Mouse (Mus musculus): ENCODE measurements around the gene Macrod2.

Macrod2 gene

DNA sequence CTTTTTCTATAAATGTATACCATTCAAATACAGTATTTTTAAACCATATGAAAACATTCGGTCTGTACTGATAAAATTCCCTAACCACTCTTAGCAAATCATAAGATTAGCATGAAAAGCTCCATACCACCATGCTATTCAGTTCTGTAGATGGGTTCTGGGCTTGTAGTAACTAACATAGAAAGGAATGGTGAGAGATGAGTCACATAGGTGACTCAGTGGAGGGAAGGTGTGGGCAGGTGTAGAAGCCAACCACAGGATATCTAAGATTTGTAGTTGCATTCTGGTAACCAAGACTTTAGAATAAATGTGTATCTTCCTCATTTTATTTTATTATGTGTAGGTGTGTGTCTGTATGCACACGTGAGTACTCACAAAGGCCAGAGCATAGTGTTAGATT is 166.3 kb downstream of the Macrod2 start:
- intact Hi-C loops (cut with DNase I), result no loop called here

GRCm38 (mm10) chr2:140570874-140571273 is 175.8 kb downstream of the Macrod2 start:
- intact Hi-C loops (cut with DNase I), result no loop called here

DNA sequence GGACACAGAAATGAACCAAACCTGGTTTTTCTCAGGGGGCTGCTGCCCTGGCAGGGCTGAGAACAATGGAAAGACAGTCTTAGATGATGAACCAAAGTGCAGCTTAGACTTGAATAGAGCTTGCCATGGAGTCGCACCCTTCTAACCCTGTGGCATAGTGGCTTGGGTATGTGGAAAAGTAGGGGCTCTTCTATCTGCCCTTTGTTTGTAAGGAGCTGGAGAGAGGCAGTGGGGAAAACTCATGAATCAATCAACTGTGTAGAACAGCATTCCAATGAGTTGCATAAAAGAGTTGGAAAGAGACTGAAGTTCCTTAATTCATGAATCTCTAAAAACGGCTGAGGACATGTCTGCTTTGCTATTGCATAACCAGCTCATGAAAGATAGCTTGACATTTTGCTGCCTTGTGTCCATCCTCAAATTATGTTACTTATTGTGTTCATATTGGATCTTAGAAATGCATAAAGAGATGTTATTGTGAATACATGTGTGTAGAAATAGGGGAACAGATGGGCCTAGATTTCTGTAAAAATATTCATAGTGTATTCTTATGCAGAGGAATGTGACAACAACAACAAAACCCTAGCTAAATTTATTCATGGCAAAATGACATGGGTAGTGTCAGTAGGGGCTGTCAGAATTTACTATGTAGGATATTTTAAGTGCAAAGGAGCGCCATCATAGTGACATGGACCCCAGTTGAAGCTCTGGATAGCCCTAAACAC is 197.6 kb downstream of the Macrod2 start:
- intact Hi-C loops (cut with DNase I), result no loop called here

- intact Hi-C loops (cut with DNase I), result no loop called here
Measured at GRCm38 (mm10) chr2:140596906-140597305, 201.8 kb downstream of the Macrod2 start.

GRCm38 (mm10) chr2:140615451-140615850 is 220.3 kb downstream of the Macrod2 start:
- intact Hi-C loops (cut with DNase I), result no loop called here

- intact Hi-C loops (cut with DNase I), result no loop called here
Measured at GRCm38 (mm10) chr2:140621730-140622337, 226.7 kb downstream of the Macrod2 start.

DNA sequence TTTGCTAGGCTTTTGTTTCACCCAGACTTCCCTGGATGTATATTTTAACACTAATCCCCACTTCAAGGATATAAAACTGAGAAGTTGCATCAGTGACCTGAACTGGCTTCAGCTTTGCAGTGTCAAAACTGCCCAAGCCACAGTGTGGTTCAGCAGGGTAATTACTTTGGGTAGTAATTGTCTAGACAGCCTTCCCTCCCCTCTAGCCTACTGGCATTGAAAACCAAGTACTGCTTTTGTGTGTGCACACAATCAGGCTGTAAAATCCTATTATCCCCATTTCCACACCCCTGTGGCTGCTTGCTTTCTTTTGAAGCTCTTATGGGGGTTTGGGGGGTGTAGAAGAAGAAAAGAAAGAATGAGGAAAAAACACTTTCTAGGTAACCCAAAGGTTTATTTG is 258.4 kb downstream of the Macrod2 start:
- intact Hi-C loops (cut with DNase I), result no loop called here

DNA sequence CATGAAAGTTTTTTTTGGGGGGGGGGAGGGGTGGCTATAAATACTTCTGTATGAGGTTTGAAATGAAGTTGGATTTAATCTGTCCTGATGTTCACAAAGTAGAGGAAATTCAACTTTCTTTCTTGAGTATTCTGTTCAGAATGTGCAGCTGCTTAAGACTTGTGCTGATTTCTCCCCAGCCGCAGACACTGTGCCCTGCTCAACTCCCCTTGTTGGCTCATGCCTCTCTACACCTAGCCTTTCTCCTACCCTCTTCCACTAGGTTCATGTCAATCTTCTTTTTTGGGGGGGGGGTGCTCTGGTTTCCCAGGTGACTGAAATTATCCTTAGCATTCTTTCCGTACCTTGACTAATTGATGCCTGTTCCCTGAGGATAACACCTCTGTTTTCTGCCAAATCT is 258.9 kb downstream of the Macrod2 start:
- intact Hi-C loops (cut with DNase I), result no loop called here

GRCm38 (mm10) chr2:140662673-140663072 is 267.6 kb downstream of the Macrod2 start:
- intact Hi-C loops (cut with DNase I), result no loop called here

- intact Hi-C loops (cut with DNase I), result no loop called here
Measured at GRCm38 (mm10) chr2:140664381-140664780, 269.3 kb downstream of the Macrod2 start.

DNA sequence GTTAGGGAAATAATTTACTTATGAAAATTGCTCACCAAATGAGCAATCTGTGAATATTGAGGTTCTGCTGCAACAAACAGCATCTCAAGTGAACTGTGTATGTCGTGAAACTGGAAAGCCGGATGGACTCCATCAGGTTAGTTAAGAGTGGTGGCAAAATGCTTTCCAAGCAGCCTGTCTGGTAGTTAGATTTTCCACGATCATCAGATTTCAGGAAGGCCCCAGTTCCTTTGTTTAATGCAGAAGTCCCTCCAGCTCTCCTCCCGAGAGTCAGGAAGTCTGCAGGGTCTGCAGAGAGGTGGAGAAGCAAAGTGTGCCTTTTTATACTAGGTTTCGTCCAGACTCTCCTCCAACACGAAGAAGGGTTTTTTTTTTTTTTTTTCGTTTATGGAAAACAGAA is 271.7 kb downstream of the Macrod2 start:
- intact Hi-C loops (cut with DNase I), result no loop called here

GRCm38 (mm10) chr2:140667261-140668047 is 272.3 kb downstream of the Macrod2 start:
- intact Hi-C loops (cut with DNase I), result no loop called here

GRCm38 (mm10) chr2:140668311-140668710 is 273.2 kb downstream of the Macrod2 start:
- intact Hi-C loops (cut with DNase I), result no loop called here

- intact Hi-C loops (cut with DNase I), result no loop called here
Measured at GRCm38 (mm10) chr2:140669081-140669480, 274.0 kb downstream of the Macrod2 start.

GRCm38 (mm10) chr2:140669786-140670185 is 274.7 kb downstream of the Macrod2 start:
- intact Hi-C loops (cut with DNase I), result loop anchor here (10.0 kb wide), 1 partner anchor 1585 kb away; no protein-coding TSS in a partner anchor

GRCm38 (mm10) chr2:140670457-140670856 is 275.3 kb downstream of the Macrod2 start:
- intact Hi-C loops (cut with DNase I), result loop anchor here (10.0 kb wide), 1 partner anchor 1584 kb away; no protein-coding TSS in a partner anchor

- intact Hi-C loops (cut with DNase I), result loop anchor here (10.0 kb wide), 1 partner anchor 1584 kb away; no protein-coding TSS in a partner anchor
Measured at GRCm38 (mm10) chr2:140670963-140671702, 276.0 kb downstream of the Macrod2 start, which contains the start of gene Flrt3. Gene Flrt3, minus strand, starts transcription at chr2:140671469.

- intact Hi-C loops (cut with DNase I), result loop anchor here (10.0 kb wide), 1 partner anchor 1581 kb away; no protein-coding TSS in a partner anchor
Measured at GRCm38 (mm10) chr2:140673466-140673865, 278.4 kb downstream of the Macrod2 start.

DNA sequence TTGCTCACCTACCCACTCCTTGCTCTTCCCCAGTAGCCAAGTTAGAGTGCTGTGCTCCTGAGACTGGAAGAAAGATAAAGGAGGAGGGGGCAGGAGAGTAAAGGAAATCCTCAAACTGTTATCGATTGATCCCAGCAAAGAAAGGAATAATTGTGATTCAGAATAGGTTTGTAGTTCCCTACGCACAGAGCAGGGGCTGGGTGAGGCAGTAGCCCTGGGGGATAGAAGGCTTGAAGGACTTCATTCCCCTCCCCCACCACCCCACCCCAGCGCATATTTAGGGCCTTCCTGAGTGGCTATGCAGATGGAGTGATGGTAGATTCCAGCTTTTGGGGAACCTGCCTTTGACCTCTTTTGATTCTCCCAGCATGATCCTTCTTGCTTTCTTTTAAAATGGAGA is 281.6 kb downstream of the Macrod2 start:
- intact Hi-C loops (cut with DNase I), result loop anchor here (10.0 kb wide), 1 partner anchor 1578 kb away; no protein-coding TSS in a partner anchor

DNA sequence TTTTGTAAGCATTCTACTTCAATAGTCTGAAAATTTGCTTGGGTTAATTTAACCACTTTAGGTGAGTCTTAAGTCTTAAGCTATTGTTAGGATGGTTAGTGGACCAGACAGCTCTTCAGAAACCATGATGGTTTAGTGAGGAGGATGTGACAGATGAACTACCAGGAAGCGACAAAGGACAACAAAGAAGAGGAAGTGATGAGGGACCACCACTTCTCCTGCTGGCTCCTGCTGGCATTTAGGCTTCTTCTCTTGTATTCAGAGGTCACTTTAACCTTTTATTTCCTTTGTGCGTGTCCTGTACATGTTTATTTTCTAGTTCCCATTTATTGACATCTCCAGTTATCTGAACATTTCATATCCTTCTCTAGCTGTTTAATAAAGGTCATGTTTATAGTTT is 295.8 kb downstream of the Macrod2 start:
- intact Hi-C loops (cut with DNase I), result no loop called here

DNA sequence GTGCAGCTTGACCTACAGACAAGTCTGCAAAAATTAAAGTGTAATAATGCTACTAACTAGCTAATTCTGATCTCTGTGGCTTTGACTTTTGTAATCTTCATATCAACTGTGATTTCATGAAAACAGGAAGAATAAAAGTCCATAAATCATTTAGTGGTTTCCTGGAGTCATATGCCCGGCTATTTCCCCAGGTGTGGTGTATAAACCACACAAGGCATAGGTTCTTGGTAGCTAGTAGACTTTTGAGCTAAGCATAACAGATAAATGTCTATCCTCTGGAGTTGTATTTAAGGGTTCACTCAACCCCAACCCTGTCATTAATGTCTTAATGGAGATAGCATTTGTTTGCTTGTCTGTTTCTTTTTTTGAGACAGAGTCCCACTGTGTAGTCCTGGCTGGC is 296.3 kb downstream of the Macrod2 start:
- intact Hi-C loops (cut with DNase I), result no loop called here

All from adrenal gland (tissue).